ENCODE assay signal across 8 mouse cellular contexts in the genomic region with DNA sequence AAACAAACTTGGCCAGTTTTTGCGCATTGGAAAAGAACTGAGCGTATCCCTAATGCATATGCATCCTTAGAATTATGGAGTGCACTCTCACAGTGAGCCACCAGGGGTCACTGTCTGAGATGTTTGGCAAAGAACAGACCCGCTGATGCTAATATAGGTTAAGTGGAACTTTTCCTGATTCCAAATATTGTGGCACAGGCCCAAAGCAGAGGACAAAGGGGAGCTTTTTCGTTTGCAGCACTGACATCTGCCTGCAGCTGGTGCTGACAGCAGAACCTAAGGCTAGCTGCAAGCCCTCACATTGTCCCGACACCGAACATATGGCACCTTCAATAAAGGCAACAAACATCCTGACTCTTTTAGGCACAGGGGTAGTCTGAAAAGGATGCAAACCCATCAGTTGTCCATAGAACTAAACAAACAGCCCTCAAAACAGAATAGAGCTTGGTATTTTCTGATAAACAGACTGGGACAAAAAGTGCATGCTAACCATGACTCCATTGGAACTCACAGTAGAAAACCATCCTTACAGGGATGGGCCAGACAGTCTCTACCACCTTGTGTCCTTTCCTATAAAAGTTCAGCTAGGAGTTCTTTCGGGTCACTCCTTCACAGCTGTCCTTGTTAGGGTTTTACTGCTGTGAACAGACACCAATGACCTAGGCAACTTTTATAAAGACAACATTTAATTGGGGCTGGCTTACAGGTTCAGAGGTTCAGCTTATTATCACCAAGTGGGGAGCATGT.
A peak's percentile ranks its signal among the peaks of the same experiment; 100 is the strongest.
DNase-seq lines count a peak whose midpoint lies in the region; ATAC-seq lines count a peak whose summit lies in the region.
"Had no signal": no experiment of that assay in that cellular context is flagged by ENCODE, and none has a peak within 500 bp of the region (broad histone marks: within the 10 kb centered on the region; RNA-seq: fewer than 3 reads in every experiment).

No protein-coding gene starts in this region.

- no peak overlapping the region for H3K4me3 ChIP-seq in intestine, embryonic 14.5 days (ENCODE audit: low read depth, low read length)
- no peak overlapping the region for H3K4me3 ChIP-seq in midbrain, embryonic 10.5 days
- H3K4me3 ChIP-seq: limb, embryonic 15.5 days had no signal

- 0 out of 2 replicates have a peak, but pooled peaks have one; percentile 36 for ATAC-seq in intestine, embryonic 14.5 days (replicated peaks; ENCODE audit: low FRiP score, low TSS enrichment, low read depth)

- no peak overlapping the region for H3K9ac ChIP-seq in intestine, embryonic 14.5 days (ENCODE audit: low read length)
- H3K9ac ChIP-seq: limb, embryonic 15.5 days had no signal

- H3K27me3 ChIP-seq in intestine, embryonic 14.5 days (replicated peaks; ENCODE audit: control insufficient read depth, insufficient read depth, low read length), result no peaks in the 10 kb centered on the region
- no peaks in the 10 kb centered on the region for H3K27me3 ChIP-seq in midbrain, embryonic 10.5 days (ENCODE audit: low read depth, poor library complexity, severe bottlenecking)
- H3K27me3 ChIP-seq: limb, embryonic 15.5 days had no signal

- H3K4me1 ChIP-seq in intestine, embryonic 14.5 days (replicated peaks; ENCODE audit: control insufficient read depth, insufficient read depth, low read length), result no peaks in the 10 kb centered on the region
- peaks cover 10% of the 10 kb centered on the region; the same call in 1 of the 2 replicates for H3K4me1 ChIP-seq in midbrain, embryonic 10.5 days

- no peak overlapping the region for H3K4me2 ChIP-seq in intestine, embryonic 14.5 days (ENCODE audit: low read length)
- H3K4me2 ChIP-seq: limb, embryonic 15.5 days had no signal

- no peaks in the 10 kb centered on the region for H3K9me3 ChIP-seq in intestine, embryonic 14.5 days (ENCODE audit: control insufficient read depth, low read length)
- H3K9me3 ChIP-seq in midbrain, embryonic 10.5 days (replicated peaks), result no peaks in the 10 kb centered on the region
- H3K9me3 ChIP-seq: limb, embryonic 15.5 days had no signal

- no peak overlapping the region for H3K27ac ChIP-seq in intestine, embryonic 14.5 days (ENCODE audit: low read depth)
- H3K27ac ChIP-seq in midbrain, embryonic 10.5 days (replicated peaks), result no peak overlapping the region
- H3K27ac ChIP-seq: limb, embryonic 15.5 days had no signal

- no peaks in the 10 kb centered on the region for H3K36me3 ChIP-seq in intestine, embryonic 14.5 days (ENCODE audit: control insufficient read depth, insufficient read depth, low read length)
- H3K36me3 ChIP-seq in midbrain, embryonic 10.5 days, result no peaks in the 10 kb centered on the region
- H3K36me3 ChIP-seq: limb, embryonic 15.5 days had no signal

- 36% methylated on average over 7 of the region's 7 CpGs for WGBS in intestine, embryonic 14.5 days
- WGBS in midbrain, embryonic 10.5 days, result 61% methylated on average over 7 of the region's 7 CpGs

- DNase-seq in R1 (ENCODE audit: low read depth, low spot score), result peak; percentile 64
- peak; percentile 27 for DNase-seq in cerebellum, adult 11 months
- DNase-seq in forelimb bud, embryonic 11.5 days (ENCODE audit: low read depth, low spot score), result peak; percentile 83
- DNase-seq in intestine, embryonic 14.5 days (ENCODE audit: low spot score), result peak; percentile 91
- DNase-seq in left cerebral cortex, adult 8-10 months (ENCODE audit: low spot score in 2 of 2), result peak; percentile 36 to 71
- DNase-seq in midbrain, embryonic 10.5 days (ENCODE audit: low spot score), result peak; percentile 73
- peak; percentile 10 to 55 for DNase-seq in spleen, postnatal 10 days (ENCODE audit: low spot score in 2 of 2)

Comparison
In these comparisons a context has a peak if more than half of its experiments do, and no peak if none do; other contexts are left out.
1. DNase-seq: peak in every context shown above with its lines; median percentile 91 in intestine, embryonic 14.5 days; 83 in forelimb bud, embryonic 11.5 days; 73 in midbrain, embryonic 10.5 days; 64 in R1; 54 in left cerebral cortex, adult 8-10 months; 32 in spleen, postnatal 10 days; 27 in cerebellum, adult 11 months.